Mouse (Mus musculus): Measurements from ENCODE around the gene Usp48. TPM values are rescaled to one million over a fixed set of nuclear protein-coding genes. Genes with fewer than 3 reads are reported as not detected.

Gene Usp48
- polyA plus RNA-seq, 1 experiment, result 64.1 TPM

GRCm38 (mm10) chr4:137692107-137692902 lies 98.8 kb downstream of the Usp48 start:
- H3K4me1 ChIP-seq (ENCODE audit: control insufficient read depth, insufficient read depth, insufficient read length), result no peaks in the 10 kb centered on the region
- H3K4me3 ChIP-seq (ENCODE audit: extremely low read depth, insufficient read depth, insufficient read length), result no peak overlapping the region
- no peak for DNase-seq (ENCODE audit: low read depth in 1 of 2, low spot score in 2 of 2)
- H3K27me3 ChIP-seq (ENCODE audit: control insufficient read depth, insufficient read depth, low read length), result no peaks in the 10 kb centered on the region
- H3K27ac ChIP-seq (ENCODE audit: insufficient read depth, low read length), result no peak overlapping the region
- WGBS, result 60% methylated on average over 10 of the region's 10 CpGs
- no peaks in the 10 kb centered on the region for H3K36me3 ChIP-seq (ENCODE audit: control insufficient read depth, insufficient read depth, low read length)
- TF ChIP-seq CTCF (IDR thresholded peaks at IDR 0.05; ENCODE audit: extremely low read depth, insufficient read depth, insufficient read length, insufficient replicate concordance), result no peak
- no peak for TF ChIP-seq POLR2A (IDR thresholded peaks at IDR 0.05; ENCODE audit: low read depth, low read length)

DNA sequence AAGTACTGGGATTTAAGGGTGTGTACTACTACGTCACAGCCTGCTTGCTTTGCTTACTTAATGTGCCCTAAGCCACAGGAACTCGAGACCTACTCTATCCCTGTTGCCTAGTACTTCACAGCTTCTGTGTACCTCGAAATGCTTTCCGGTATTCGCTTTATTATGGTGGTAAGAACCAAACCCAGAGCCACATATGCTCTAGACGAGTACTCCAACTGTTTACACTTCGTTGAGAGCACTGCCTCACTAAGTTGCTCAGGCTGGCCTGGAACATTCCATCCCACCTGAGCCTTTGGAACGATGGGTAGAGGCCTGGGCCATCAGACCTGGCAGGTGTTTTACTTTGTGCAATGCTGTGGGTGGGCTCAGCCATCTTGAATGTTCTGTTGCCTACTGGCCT lies 101.7 kb downstream of the Usp48 start:
- no peaks in the 10 kb centered on the region for H3K27me3 ChIP-seq (ENCODE audit: control insufficient read depth, insufficient read depth, low read length)

DNA sequence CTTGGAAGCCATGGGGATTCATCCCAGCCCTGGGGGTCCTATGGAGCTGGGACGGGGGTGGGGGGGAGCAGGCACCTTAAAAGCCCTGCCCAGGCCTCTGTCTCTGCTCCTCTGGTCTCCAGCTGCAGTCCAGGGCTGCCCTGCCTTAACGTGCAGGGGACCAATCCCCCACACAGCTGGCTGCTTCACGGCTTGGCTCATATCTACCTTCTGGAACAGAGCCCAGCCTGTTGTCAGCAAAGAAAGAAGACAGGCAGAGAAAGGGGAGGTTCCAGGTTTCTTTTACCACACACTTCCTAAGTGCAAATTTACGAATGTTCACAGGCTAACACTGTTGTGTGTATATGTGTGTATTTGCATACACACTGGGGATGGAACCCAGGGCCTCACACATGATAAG lies 102.3 kb downstream of the Usp48 start:
- WGBS, result 30% methylated on average over 4 of the region's 4 CpGs
- TF ChIP-seq POLR2A (IDR thresholded peaks at IDR 0.05; ENCODE audit: low read depth, low read length) (no peak), CTCF (IDR thresholded peaks at IDR 0.05; ENCODE audit: extremely low read depth, insufficient read depth, insufficient read length, insufficient replicate concordance) (no peak)

More for the DNA sequence above, 101.7 kb downstream of the Usp48 start:
- WGBS, result 86% methylated on average over 8 of the region's 8 CpGs
- H3K4me3 ChIP-seq (ENCODE audit: extremely low read depth, insufficient read depth, insufficient read length), result no peak overlapping the region
- H3K27ac ChIP-seq (ENCODE audit: insufficient read depth, low read length), result no peak overlapping the region
- H3K36me3 ChIP-seq (ENCODE audit: control insufficient read depth, insufficient read depth, low read length), result no peaks in the 10 kb centered on the region
- TF ChIP-seq CTCF (IDR thresholded peaks at IDR 0.05; ENCODE audit: extremely low read depth, insufficient read depth, insufficient read length, insufficient replicate concordance) (no peak), POLR2A (IDR thresholded peaks at IDR 0.05; ENCODE audit: low read depth, low read length) (no peak)
- no peak for DNase-seq (ENCODE audit: low read depth in 1 of 2, low spot score in 2 of 2)
- no peaks in the 10 kb centered on the region for H3K4me1 ChIP-seq (ENCODE audit: control insufficient read depth, insufficient read depth, insufficient read length)

DNA sequence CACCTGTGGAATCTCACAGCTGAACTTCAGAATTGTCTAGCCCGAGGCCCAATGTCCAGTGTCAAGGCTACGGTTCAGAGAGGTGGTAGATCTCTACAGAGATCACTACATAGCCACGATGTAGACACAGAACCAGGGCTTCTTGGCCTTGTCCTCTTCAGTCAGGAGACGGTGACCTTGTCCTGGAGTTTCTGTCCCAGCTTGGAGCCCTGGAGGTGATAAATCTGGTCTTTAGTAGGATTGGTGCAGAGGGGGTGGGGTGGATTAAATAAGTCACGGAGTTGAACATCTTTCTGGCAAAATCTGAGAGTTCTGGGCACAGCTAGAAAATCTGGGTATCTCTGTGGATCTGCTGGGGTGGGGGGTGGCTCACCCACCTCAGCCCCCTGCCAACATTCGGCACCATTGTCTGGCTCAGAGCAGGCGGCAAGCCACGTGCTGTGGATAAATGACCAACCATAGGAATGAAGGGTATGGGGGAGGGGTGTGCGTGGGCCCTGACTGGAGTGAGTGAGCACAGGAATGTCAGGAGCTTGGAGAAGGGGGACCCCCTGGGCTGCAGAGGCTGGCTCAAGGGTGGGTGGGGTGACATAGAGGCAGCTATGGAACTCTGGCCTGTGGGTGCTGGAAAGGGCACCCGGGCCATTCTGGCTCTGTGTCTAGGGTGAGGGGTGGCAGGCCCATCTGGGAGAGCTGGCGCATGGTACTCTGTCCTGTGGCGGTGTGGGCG lies 103.8 kb downstream of the Usp48 start:
- H3K27ac ChIP-seq (ENCODE audit: insufficient read depth, low read length), result no peak overlapping the region
- no peak for DNase-seq (ENCODE audit: low read depth in 1 of 2, low spot score in 2 of 2)

More for the DNA sequence above, 102.3 kb downstream of the Usp48 start:
- Histone ChIP-seq H3K4me3 (ENCODE audit: extremely low read depth, insufficient read depth, insufficient read length) (no peak overlapping the region), H3K36me3 (ENCODE audit: control insufficient read depth, insufficient read depth, low read length) (no peaks in the 10 kb centered on the region), H3K27ac (ENCODE audit: insufficient read depth, low read length) (no peak overlapping the region), H3K27me3 (ENCODE audit: control insufficient read depth, insufficient read depth, low read length) (no peaks in the 10 kb centered on the region), H3K4me1 (ENCODE audit: control insufficient read depth, insufficient read depth, insufficient read length) (no peaks in the 10 kb centered on the region)
- DNase-seq (ENCODE audit: low read depth in 1 of 2, low spot score in 2 of 2), result no peak

DNA sequence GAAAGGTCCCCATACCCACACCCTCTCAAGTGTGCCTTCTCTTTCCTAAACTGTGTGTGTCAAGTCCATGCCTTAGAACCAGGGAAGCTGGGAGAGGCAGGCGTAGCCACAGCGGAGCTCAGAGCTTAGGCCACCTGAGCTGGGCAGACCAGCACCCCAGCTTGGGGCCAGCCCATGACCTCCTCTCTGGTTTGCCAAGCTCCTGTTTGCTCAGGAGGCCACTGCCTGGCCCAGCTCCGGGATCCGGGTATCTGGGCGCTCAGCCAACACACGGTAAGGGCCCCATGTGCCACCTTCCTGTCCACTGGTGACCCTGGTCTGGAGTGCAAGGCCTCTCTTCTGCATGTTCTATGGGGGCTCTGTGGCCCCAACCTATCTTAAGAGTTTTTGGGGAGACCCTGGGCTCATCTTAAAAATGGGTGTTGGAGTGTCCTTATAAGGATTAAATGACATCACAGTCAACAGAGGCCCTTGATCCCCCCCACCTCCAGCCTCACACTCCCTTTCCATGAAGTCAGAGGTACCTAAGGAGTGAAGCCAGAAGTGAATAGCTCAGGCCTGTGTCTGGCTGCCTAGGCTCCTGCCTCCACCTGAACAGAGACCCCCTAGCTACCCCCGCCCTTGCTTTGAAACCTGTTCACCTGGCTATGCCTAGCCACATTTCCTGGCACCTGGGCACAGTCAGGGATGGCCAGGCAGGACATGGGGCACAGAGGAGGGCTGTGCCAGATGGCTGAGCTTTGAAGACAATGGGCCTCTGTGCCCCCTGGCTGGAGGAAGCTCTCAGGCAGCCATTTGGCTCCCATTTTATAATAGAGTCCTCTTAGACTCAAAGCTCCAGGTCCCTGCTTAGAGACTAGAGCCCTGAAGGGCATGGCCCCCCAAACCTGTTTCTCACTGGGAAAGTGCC lies 104.8 kb downstream of the Usp48 start:
- Histone ChIP-seq H3K36me3 (ENCODE audit: control insufficient read depth, insufficient read depth, low read length) (no peaks in the 10 kb centered on the region), H3K4me3 (ENCODE audit: extremely low read depth, insufficient read depth, insufficient read length) (no peak overlapping the region), H3K27me3 (ENCODE audit: control insufficient read depth, insufficient read depth, low read length) (no peaks in the 10 kb centered on the region; the same call in 1 of the 2 replicates), H3K27ac (ENCODE audit: insufficient read depth, low read length) (no peak overlapping the region), H3K4me1 (ENCODE audit: control insufficient read depth, insufficient read depth, insufficient read length) (no peaks in the 10 kb centered on the region)
- TF ChIP-seq POLR2A (IDR thresholded peaks at IDR 0.05; ENCODE audit: low read depth, low read length) (no peak), CTCF (IDR thresholded peaks at IDR 0.05; ENCODE audit: extremely low read depth, insufficient read depth, insufficient read length, insufficient replicate concordance) (no peak)
- no peak for DNase-seq (ENCODE audit: low read depth in 1 of 2, low spot score in 2 of 2)
- 83% methylated on average over 7 of the region's 7 CpGs for WGBS

More for the DNA sequence above, 103.8 kb downstream of the Usp48 start:
- 88% methylated on average over 13 of the region's 13 CpGs for WGBS
- H3K4me3 ChIP-seq (ENCODE audit: extremely low read depth, insufficient read depth, insufficient read length), result no peak overlapping the region
- H3K36me3 ChIP-seq (ENCODE audit: control insufficient read depth, insufficient read depth, low read length), result no peaks in the 10 kb centered on the region
- no peaks in the 10 kb centered on the region for H3K27me3 ChIP-seq (ENCODE audit: control insufficient read depth, insufficient read depth, low read length)
- no peaks in the 10 kb centered on the region for H3K4me1 ChIP-seq (ENCODE audit: control insufficient read depth, insufficient read depth, insufficient read length)
- TF ChIP-seq CTCF (IDR thresholded peaks at IDR 0.05; ENCODE audit: extremely low read depth, insufficient read depth, insufficient read length, insufficient replicate concordance), result no peak
- TF ChIP-seq POLR2A (IDR thresholded peaks at IDR 0.05; ENCODE audit: low read depth, low read length), result no peak

Data from spleen, adult 2 months (tissue).